Mouse (Mus musculus): Measurements from ENCODE around the gene Mars.

GRCm38 (mm10) chr10:127339683-127340576, 28.3 kb upstream of the Mars start:
- no peak for TF ChIP-seq POLR2A (IDR thresholded peaks at IDR 0.05; ENCODE audit: extremely low read depth, insufficient read depth, low read length)
- no peak for TF ChIP-seq CTCF (IDR thresholded peaks at IDR 0.05; ENCODE audit: low read depth, low read length)
